Mouse (Mus musculus): ENCODE measurements at regions not wholly inside any gene's neighbourhood (a gene's known extent, or its start where the extent isn't known, plus 50 kb on each side); places are given as distances from the start of the nearest gene placed in this dataset.

DNA sequence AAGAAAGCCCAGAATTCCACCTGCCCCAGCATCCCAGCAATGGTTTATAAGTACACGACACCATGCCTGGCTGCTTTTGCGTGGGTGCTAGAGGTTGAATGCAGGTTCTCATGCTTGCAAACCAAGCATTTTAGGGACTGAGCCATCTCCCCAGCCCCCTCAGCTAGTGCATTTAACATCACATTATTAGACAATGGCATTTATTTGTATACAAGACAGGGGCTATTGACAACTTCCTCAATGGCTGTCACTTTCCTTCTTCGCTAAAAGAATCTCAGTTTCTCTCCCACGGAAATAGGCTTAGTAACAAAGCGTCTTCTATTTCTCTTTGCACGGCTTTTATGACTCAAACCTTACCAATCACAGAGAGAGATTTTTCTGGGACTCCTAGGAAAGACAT lies 141.7 kb upstream of the Lrfn2 start:
- DNase-seq: no peak
- no peak overlapping the region for H3K27ac ChIP-seq
- H3K9ac ChIP-seq: no peak overlapping the region
- no peak for ATAC-seq (ENCODE audit: low read depth)
- H3K9me3 ChIP-seq (replicated peaks): no peaks in the 10 kb centered on the region
- no peaks in the 10 kb centered on the region for H3K4me1 ChIP-seq (replicated peaks)
- no peaks in the 10 kb centered on the region for H3K27me3 ChIP-seq
- no peak overlapping the region for H3K4me3 ChIP-seq (replicated peaks)
- H3K36me3 ChIP-seq: no peaks in the 10 kb centered on the region
- no peak overlapping the region for H3K4me2 ChIP-seq
- WGBS (ENCODE audit: insufficient replicate concordance): 80% methylated on average over 6 of the region's 6 CpGs

DNA sequence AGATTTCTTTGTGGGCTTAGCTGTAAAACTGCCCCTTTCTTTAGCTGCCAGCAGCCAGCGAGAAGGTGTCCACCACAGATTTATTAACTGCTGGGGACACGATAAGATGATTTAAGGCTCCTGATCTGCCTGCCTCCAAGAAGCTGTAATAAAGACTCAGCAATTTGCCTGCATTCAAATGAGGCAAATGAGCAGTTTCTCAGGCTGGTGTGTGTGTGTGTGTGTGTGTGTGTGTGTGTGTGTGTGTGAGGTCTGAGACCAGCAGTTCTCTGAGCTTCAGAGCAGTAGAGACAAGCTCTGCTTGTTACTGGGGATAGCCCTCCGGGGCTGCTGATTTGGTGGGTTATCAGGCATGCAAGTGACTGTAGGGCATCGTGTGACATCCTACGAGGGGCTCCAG lies 139.2 kb upstream of the Lrfn2 start:
- H3K4me3 ChIP-seq (replicated peaks): no peak overlapping the region
- no peak overlapping the region for H3K4me2 ChIP-seq
- H3K4me1 ChIP-seq (replicated peaks): no peaks in the 10 kb centered on the region
- no peak overlapping the region for H3K9ac ChIP-seq
- no peak for ATAC-seq (ENCODE audit: low read depth)
- 51% methylated on average over 5 of the region's 5 CpGs for WGBS (ENCODE audit: insufficient replicate concordance)
- no peaks in the 10 kb centered on the region for H3K36me3 ChIP-seq
- no peak overlapping the region for H3K27ac ChIP-seq
- no peaks in the 10 kb centered on the region for H3K27me3 ChIP-seq
- DNase-seq: no peak
- no peaks in the 10 kb centered on the region for H3K9me3 ChIP-seq (replicated peaks)

DNA sequence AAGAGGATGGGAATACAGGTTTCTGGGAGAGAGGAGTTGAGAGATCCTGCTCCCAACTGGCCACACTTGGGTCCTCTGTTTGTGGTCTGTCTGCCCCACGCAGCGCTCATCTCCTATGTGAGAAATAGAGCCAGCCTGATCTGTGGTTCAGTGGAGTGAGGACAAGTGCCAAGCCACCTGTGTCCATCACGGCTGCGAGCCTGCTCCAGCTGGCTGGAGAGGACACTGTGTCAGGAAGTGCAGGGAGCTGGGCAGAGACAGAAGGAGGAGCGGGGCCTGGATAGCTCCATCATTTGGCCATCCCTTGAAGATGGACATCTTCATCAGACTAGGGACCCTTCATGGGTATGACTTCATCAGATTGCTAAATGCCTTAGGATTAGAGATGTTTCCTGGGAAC lies 136.4 kb upstream of the Lrfn2 start:
- no peaks in the 10 kb centered on the region for H3K27me3 ChIP-seq
- no peak overlapping the region for H3K4me2 ChIP-seq
- no peak overlapping the region for H3K9ac ChIP-seq
- H3K4me1 ChIP-seq (replicated peaks): no peaks in the 10 kb centered on the region
- no peak overlapping the region for H3K27ac ChIP-seq
- H3K9me3 ChIP-seq (replicated peaks): no peaks in the 10 kb centered on the region
- DNase-seq (no peak), ATAC-seq (ENCODE audit: low read depth) (no peak)
- no peak overlapping the region for H3K4me3 ChIP-seq (replicated peaks)
- no peaks in the 10 kb centered on the region for H3K36me3 ChIP-seq
- 66% methylated on average over 5 of the region's 5 CpGs for WGBS (ENCODE audit: insufficient replicate concordance)

DNA sequence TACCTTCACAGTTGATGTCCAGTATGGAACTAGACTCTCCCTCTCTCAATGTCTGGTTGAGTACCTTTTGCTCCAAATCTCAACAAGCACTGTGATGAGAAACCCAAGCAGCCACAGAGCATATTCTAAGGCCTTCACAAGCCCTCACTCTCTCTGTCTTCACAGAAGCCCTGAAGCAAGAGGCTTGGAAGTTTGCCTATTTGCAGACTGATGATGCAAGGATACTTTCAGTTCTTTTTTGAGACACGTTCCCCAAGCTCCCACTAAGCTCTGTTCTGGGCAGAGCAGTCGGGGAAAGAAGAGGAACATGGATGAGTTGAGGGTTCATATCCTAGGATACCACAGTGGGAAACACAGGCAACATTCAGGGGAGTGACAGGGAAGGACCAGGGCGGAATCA lies 134.0 kb upstream of the Lrfn2 start:
- Histone ChIP-seq H3K27me3 (no peaks in the 10 kb centered on the region), H3K4me2 (no peak overlapping the region), H3K4me1 (replicated peaks) (no peaks in the 10 kb centered on the region), H3K4me3 (replicated peaks) (no peak overlapping the region), H3K9me3 (replicated peaks) (no peaks in the 10 kb centered on the region), H3K9ac (no peak overlapping the region), H3K36me3 (no peaks in the 10 kb centered on the region), H3K27ac (no peak overlapping the region)
- 49% methylated on average over 3 of the region's 3 CpGs for WGBS (ENCODE audit: insufficient replicate concordance)
- ATAC-seq (ENCODE audit: low read depth): no peak
- no peak for DNase-seq

DNA sequence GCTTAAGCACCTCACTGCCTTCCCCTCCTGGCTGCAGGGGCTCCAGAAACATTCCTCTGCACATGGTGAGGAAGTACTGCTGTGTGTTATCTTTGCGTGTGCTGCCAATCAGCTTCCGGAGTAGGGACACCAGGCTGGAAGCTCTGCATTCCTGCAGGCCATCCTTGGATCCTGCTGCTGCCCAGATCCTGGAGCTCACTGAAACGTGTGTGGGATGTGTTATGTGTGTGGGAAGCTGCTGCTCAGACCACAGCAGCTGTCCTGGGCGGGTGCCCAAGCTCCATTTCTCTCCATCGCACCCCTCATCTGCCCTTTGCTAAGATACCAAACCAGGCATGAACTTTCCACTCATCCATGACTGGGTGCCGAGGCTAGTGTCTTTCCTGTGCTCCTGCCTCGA lies 129.5 kb upstream of the Lrfn2 start:
- 43% methylated on average over 7 of the region's 7 CpGs for WGBS (ENCODE audit: insufficient replicate concordance)
- Histone ChIP-seq H3K36me3 (no peaks in the 10 kb centered on the region), H3K4me3 (replicated peaks) (no peak overlapping the region), H3K27me3 (no peaks in the 10 kb centered on the region), H3K9ac (no peak overlapping the region), H3K9me3 (replicated peaks) (no peaks in the 10 kb centered on the region), H3K4me1 (replicated peaks) (no peaks in the 10 kb centered on the region), H3K27ac (no peak overlapping the region), H3K4me2 (no peak overlapping the region)
- ATAC-seq (ENCODE audit: low read depth) (no peak), DNase-seq (no peak)

DNA sequence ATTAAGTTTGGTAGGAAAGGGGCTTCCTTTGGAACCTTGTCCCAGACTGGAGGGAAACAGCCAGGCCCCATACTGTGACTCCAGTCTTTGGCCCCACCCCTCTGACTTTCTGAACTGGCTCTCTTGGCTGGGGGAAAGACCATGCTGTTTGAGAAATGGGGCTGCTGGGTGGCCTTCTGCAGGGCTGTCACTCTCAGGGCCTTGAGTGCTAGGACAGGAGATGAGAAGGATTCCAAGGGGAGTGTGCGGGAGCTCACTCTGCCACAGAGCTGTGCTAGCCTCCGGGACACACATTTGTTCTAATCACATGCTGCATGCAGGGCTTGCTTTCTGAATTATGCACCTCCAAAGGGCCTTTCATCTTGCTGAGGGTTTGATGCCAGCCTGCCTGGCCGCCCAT lies 124.3 kb upstream of the Lrfn2 start:
- Histone ChIP-seq H3K9ac (no peak overlapping the region), H3K27me3 (no peaks in the 10 kb centered on the region), H3K4me3 (replicated peaks) (no peak overlapping the region), H3K27ac (no peak overlapping the region), H3K4me2 (no peak overlapping the region), H3K4me1 (replicated peaks) (no peaks in the 10 kb centered on the region), H3K36me3 (no peaks in the 10 kb centered on the region), H3K9me3 (replicated peaks) (no peaks in the 10 kb centered on the region)
- DNase-seq: no peak
- WGBS (ENCODE audit: insufficient replicate concordance): 62% methylated on average over 3 of the region's 3 CpGs
- no peak for ATAC-seq (ENCODE audit: low read depth)

DNA sequence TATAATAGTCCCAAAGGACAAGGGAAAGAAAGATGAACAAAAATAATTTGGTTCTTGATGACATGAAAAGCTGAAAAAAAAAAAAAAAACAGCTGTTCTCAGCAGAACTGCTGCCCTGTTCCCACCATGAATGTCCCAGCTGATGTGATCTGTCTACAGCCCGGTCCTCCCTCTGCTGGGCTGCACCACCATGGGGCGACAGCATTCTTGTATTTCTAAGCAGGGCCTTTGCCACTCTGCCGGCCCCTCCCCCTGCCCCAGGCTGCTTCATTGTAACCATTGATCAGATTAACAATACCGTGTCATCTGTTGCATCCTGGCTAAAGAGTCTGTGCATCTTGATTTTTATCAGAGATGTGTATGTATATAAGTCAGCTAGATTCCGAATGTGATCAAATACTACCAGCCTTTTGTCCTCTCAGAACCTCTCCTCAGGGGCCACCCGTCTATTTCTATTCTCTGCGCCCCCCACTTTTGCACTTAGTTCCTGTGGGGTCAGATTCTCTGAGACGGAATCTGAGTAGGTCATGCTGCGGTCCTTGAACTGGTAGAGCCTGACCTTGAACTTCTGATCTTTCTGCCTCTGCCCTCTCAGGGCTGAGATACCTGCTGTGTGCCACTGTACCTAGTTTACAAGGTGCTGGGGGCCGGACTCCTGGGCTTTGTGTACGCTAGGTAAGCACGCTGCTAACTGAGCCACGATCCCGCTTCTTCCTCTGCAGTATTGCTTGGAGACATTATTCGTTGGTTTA lies 117.2 kb upstream of the Lrfn2 start:
- Histone ChIP-seq H3K36me3 (no peaks in the 10 kb centered on the region), H3K4me2 (no peak overlapping the region), H3K4me3 (replicated peaks) (no peak overlapping the region), H3K9me3 (replicated peaks) (no peaks in the 10 kb centered on the region), H3K9ac (no peak overlapping the region), H3K4me1 (replicated peaks) (no peaks in the 10 kb centered on the region), H3K27me3 (no peaks in the 10 kb centered on the region), H3K27ac (no peak overlapping the region)
- ATAC-seq (ENCODE audit: low read depth): no peak
- 62% methylated on average over 15 of the region's 15 CpGs for WGBS (ENCODE audit: insufficient replicate concordance)
- DNase-seq: no peak

DNA sequence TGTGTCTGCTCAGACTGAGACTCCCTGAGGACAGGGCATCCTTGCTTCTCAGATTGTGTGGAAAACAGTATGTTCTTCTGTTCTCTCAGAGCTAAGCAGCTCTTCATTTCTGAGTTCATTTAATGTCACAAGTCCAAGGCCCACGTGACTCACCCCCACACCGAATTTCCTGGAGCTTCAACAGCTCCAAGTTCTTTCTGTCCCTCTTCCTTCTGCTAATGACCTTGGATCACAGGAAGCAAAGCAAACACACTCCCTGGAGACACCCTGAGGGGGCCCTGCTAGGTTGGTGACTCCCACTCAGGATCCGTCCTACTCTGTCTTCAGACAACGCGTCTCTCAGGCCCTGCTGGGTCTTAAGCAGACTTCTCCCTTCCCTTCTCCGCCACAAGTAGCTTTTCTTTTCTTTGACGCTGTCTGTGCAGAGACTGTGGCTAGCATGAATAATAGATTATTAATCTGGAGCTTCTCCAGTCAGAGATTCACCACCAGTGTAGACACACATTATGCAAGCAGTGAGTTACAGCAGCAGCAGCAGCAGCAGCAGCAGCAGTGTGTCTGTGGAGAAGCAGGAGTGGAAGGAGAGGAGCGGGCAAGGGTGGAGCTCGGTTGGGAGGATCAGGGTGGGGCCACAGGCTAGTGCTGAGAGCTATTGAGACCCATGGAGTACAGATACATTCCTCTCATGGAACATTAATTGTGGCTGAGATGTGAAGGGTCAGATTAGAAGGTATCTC lies 115.4 kb upstream of the Lrfn2 start:
- no peak for DNase-seq
- H3K27me3 ChIP-seq: no peaks in the 10 kb centered on the region

DNA sequence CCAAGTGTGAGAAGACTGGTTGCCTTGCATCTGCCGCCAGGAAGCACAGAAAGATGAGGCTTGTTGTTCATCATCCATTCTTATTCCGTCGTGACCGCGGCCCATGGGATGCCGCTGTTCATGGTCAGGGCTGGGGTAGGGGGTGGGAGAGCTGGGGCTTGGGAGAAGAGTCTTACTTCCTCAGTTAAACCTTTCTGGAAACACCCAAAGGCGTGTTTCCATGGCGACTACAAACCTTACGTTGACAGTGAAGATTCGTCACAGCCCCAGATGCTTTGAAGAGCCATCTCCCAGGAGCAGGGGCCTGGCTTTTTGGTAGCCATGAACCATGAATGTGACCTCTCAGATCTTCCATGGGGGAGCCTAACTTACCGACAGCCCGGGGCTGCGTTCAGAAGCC lies 114.6 kb upstream of the Lrfn2 start:
- Histone ChIP-seq H3K36me3 (no peaks in the 10 kb centered on the region), H3K9me3 (replicated peaks) (no peaks in the 10 kb centered on the region), H3K4me3 (replicated peaks) (no peak overlapping the region), H3K27ac (no peak overlapping the region), H3K4me2 (no peak overlapping the region), H3K4me1 (replicated peaks) (no peaks in the 10 kb centered on the region), H3K27me3 (no peaks in the 10 kb centered on the region), H3K9ac (no peak overlapping the region)
- ATAC-seq (ENCODE audit: low read depth) (no peak), DNase-seq (no peak)
- WGBS (ENCODE audit: insufficient replicate concordance): 66% methylated on average over 13 of the region's 13 CpGs

More for the DNA sequence above, 115.4 kb upstream of the Lrfn2 start:
- Histone ChIP-seq H3K4me3 (replicated peaks) (no peak overlapping the region), H3K4me1 (replicated peaks) (no peaks in the 10 kb centered on the region), H3K9me3 (replicated peaks) (no peaks in the 10 kb centered on the region), H3K4me2 (no peak overlapping the region), H3K36me3 (no peaks in the 10 kb centered on the region), H3K27ac (no peak overlapping the region), H3K9ac (no peak overlapping the region)
- WGBS (ENCODE audit: insufficient replicate concordance): 62% methylated on average over 9 of the region's 9 CpGs
- no peak for ATAC-seq (ENCODE audit: low read depth)

DNA sequence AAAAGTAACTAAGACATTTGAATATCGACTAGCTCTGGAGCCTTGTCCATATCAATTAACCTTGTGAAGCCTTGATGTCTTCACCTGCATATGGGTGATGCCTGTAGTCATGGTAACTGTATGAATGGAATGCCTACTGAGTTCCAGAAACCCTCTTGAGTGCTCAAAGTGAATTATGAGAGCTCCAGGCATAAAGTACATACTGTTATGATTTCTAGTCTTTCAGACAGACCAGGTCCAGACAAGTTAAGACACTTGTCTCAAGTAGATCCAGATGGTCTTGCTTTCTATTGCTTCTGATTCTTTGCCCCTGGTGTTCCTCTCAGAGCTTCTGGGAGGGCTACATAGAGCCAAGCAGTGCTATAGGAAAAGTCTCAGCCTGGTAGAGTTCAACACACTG lies 112.5 kb upstream of the Lrfn2 start:
- H3K36me3 ChIP-seq: no peaks in the 10 kb centered on the region
- H3K4me1 ChIP-seq (replicated peaks): no peaks in the 10 kb centered on the region
- H3K4me3 ChIP-seq (replicated peaks): no peak overlapping the region
- no peak overlapping the region for H3K27ac ChIP-seq
- WGBS (ENCODE audit: insufficient replicate concordance): 50% methylated on average over 1 of the region's 1 CpGs
- H3K9me3 ChIP-seq (replicated peaks): no peaks in the 10 kb centered on the region; the same call in 1 of the 2 replicates
- DNase-seq (no peak), ATAC-seq (ENCODE audit: low read depth) (no peak)
- H3K4me2 ChIP-seq: no peak overlapping the region
- no peak overlapping the region for H3K9ac ChIP-seq
- no peaks in the 10 kb centered on the region for H3K27me3 ChIP-seq

DNA sequence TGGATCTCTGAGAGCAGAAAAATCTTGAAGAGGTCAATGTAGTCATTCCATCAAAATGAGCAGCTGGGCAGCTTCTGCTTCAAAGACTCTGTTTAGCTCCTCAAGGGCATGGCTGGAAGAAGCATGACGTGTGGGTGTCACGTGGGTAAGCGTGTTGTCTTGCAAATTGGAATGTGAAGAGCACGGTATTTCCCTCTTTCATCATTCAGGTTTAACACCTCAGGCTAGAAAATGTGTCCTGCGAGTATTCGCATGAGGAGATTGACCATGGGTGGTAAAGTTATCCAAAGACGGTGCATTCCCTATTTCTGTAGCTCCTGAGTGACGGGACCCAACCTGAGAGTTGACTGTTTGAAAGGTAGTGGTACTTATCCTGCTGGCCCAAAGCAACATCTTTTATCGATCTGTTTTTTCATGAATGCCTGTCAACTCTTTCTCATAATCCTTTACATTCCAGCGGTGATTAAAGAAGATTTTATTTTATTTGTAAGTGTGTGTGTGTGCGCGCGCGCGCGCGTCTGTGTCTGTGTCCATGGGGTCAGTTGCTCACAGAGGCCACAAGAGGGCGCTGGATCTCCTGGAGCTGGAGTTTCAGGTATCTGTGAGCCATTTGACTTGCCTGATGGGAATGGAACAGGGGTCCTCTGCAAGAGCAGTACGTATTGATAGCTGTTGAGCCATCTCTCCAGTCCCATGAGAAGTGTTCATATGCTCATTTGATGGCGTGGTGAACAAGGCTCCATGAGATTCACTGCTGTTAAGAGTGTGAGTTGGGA lies 109.9 kb upstream of the Lrfn2 start:
- ATAC-seq (ENCODE audit: low read depth): no peak
- no peak for DNase-seq
- 82% methylated on average over 20 of the region's 20 CpGs for WGBS (ENCODE audit: insufficient replicate concordance)

More for the DNA sequence above, 109.9 kb upstream of the Lrfn2 start:
- no peak overlapping the region for H3K4me2 ChIP-seq
- H3K4me1 ChIP-seq (replicated peaks): no peaks in the 10 kb centered on the region
- no peak overlapping the region for H3K27ac ChIP-seq
- no peaks in the 10 kb centered on the region for H3K27me3 ChIP-seq
- no peak overlapping the region for H3K4me3 ChIP-seq (replicated peaks)
- no peaks in the 10 kb centered on the region; the same call in 1 of the 2 replicates for H3K9me3 ChIP-seq (replicated peaks)
- H3K36me3 ChIP-seq: no peaks in the 10 kb centered on the region
- no peak overlapping the region for H3K9ac ChIP-seq

All from liver, embryonic 13.5 days (tissue).